Mouse (Mus musculus): ENCODE data around the gene Cirbp. TPM values are rescaled to one million over a fixed set of nuclear protein-coding genes. Genes with fewer than 3 reads are reported as not detected.

Gene Cirbp
- polyA plus RNA-seq, 1 experiment from 2014 or later, result 87.0 TPM

DNA sequence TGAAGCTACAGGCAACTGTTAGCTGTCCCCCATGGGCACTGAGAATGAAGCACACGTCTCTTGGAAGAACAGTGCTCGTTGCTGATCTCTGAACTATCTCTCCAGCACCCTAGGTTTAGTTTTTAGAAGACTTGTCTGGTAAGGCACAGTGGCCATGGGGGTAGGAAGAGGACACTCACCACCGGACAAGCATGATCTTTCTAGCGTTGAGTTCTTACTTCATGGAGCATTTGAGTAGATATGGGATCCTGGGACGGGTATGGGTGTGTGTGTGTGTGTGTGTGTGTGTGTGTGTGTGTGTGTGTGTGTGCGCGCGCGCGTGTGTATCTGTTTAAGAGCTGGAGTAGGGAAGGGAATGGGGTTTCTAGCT lies 25.1 kb upstream of the Cirbp start, which contains the start of gene Cbarp:
Gene Cbarp, minus strand, starts transcription at position 170 of the 370 bp plus-strand sequence.
- peak within 1 kb of the TSS; percentile 33 for H3K9ac ChIP-seq (replicated peaks)
- peak within 1 kb of the TSS; percentile 71 for H3K4me3 ChIP-seq (ENCODE audit: low read depth, low read length)
- ATAC-seq (no peak), DNase-seq (no peak)
- no peaks in the 10 kb centered on the region for H3K9me3 ChIP-seq (ENCODE audit: low read length)
- peak within 1 kb of the TSS; percentile 96 for H3K4me2 ChIP-seq (ENCODE audit: low read depth, low read length)
- peaks cover 37% of the 10 kb centered on the region for H3K27me3 ChIP-seq (ENCODE audit: insufficient read depth, low read length)
- peaks cover 20% of the 10 kb centered on the region for H3K36me3 ChIP-seq (replicated peaks; ENCODE audit: insufficient read depth, low read length)
- WGBS (ENCODE audit: insufficient replicate concordance), result 75% methylated on average over 10 of the region's 10 CpGs
- TF ChIP-seq EP300 (IDR thresholded peaks at IDR 0.05; ENCODE audit: low read depth) (no peak), CTCF (IDR thresholded peaks at IDR 0.05; ENCODE audit: low read depth) (no peak)
- peaks cover 59% of the 10 kb centered on the region for H3K4me1 ChIP-seq (ENCODE audit: insufficient read depth)
- peak within 1 kb of the TSS; percentile 97 for H3K27ac ChIP-seq (ENCODE audit: low read depth)

DNA sequence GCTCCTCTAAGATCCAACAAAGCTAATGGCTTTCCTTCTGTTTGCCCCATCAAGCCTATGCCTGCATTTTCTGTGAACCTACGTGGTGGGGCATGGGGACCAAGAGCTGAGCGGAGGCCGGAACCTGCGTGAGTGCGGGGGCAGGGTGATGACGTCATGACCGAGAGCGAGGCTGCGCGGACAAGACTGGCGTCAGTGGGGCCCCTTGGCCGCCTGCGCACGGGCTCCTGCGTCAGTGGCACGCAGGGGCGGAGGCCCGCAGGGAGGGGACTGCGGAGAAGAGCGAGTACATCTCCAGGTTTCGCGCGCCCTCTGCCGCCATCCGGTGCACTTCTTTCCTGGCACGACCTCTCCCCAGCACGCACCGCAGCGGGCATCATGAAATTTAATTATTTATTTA lies 24.5 kb upstream of the Cirbp start:
- peak; percentile 68 for ATAC-seq
- 0% methylated on average over 29 of the region's 29 CpGs for WGBS (ENCODE audit: insufficient replicate concordance)
- 0 out of 2 replicates have a peak, but pooled peaks have one; percentile 36 for TF ChIP-seq EP300 (IDR thresholded peaks at IDR 0.05; ENCODE audit: low read depth)
- peak; percentile 89 for TF ChIP-seq CTCF (IDR thresholded peaks at IDR 0.05; ENCODE audit: low read depth)
- peak; percentile 94 for DNase-seq
- peak overlapping the region; percentile 33 for H3K9ac ChIP-seq (replicated peaks)
- H3K4me3 ChIP-seq (ENCODE audit: low read depth, low read length), result peak overlapping the region; percentile 71
- peaks cover 65% of the 10 kb centered on the region for H3K4me1 ChIP-seq (ENCODE audit: insufficient read depth)
- H3K27me3 ChIP-seq (ENCODE audit: insufficient read depth, low read length), result peaks cover 35% of the 10 kb centered on the region
- peak overlapping the region; percentile 97 for H3K27ac ChIP-seq (ENCODE audit: low read depth)
- no peaks in the 10 kb centered on the region for H3K9me3 ChIP-seq (ENCODE audit: low read length)
- peaks cover 26% of the 10 kb centered on the region for H3K36me3 ChIP-seq (replicated peaks; ENCODE audit: insufficient read depth, low read length)
- H3K4me2 ChIP-seq (ENCODE audit: low read depth, low read length), result peak overlapping the region; percentile 96

- DNase-seq (peak; percentile 95), ATAC-seq (peak; percentile 85)
- peaks cover 26% of the 10 kb centered on the region for H3K36me3 ChIP-seq (replicated peaks; ENCODE audit: insufficient read depth, low read length)
- peak overlapping the region; percentile 96 for H3K4me2 ChIP-seq (ENCODE audit: low read depth, low read length)
- WGBS (ENCODE audit: insufficient replicate concordance), result under 1% methylated on average over 43 of the region's 43 CpGs
- peak overlapping the region; percentile 97 for H3K27ac ChIP-seq (ENCODE audit: low read depth)
- H3K4me3 ChIP-seq (ENCODE audit: low read depth, low read length), result peak overlapping the region; percentile 71
- peaks cover 66% of the 10 kb centered on the region for H3K4me1 ChIP-seq (ENCODE audit: insufficient read depth)
- H3K9ac ChIP-seq (replicated peaks), result peak overlapping the region; percentile 86
- TF ChIP-seq EP300 (IDR thresholded peaks at IDR 0.05; ENCODE audit: low read depth), result no peak; the same call in 1 of the 2 replicates
- no peak for TF ChIP-seq CTCF (IDR thresholded peaks at IDR 0.05; ENCODE audit: low read depth)
- peaks cover 28% of the 10 kb centered on the region for H3K27me3 ChIP-seq (ENCODE audit: insufficient read depth, low read length)
- H3K9me3 ChIP-seq (ENCODE audit: low read length), result no peaks in the 10 kb centered on the region
Observed at GRCm38 (mm10) chr10:80141786-80142529, 23.8 kb upstream of the Cirbp start.

- Histone ChIP-seq H3K36me3 (replicated peaks; ENCODE audit: insufficient read depth, low read length) (peaks cover 26% of the 10 kb centered on the region), H3K4me2 (ENCODE audit: low read depth, low read length) (peak overlapping the region; percentile 96), H3K9me3 (ENCODE audit: low read length) (no peaks in the 10 kb centered on the region), H3K27me3 (ENCODE audit: insufficient read depth, low read length) (peaks cover 22% of the 10 kb centered on the region), H3K27ac (ENCODE audit: low read depth) (peak overlapping the region; percentile 97), H3K4me3 (ENCODE audit: low read depth, low read length) (peak overlapping the region; percentile 71), H3K9ac (replicated peaks) (peak overlapping the region; percentile 86), H3K4me1 (ENCODE audit: insufficient read depth) (peaks cover 66% of the 10 kb centered on the region)
- DNase-seq (peak; percentile 70), ATAC-seq (peak; percentile 48)
- TF ChIP-seq CTCF (IDR thresholded peaks at IDR 0.05; ENCODE audit: low read depth), result no peak
- TF ChIP-seq EP300 (IDR thresholded peaks at IDR 0.05; ENCODE audit: low read depth), result no peak
- 3% methylated on average over 15 of the region's 15 CpGs for WGBS (ENCODE audit: insufficient replicate concordance)
Observed at GRCm38 (mm10) chr10:80142530-80142925, 23.3 kb upstream of the Cirbp start.

DNA sequence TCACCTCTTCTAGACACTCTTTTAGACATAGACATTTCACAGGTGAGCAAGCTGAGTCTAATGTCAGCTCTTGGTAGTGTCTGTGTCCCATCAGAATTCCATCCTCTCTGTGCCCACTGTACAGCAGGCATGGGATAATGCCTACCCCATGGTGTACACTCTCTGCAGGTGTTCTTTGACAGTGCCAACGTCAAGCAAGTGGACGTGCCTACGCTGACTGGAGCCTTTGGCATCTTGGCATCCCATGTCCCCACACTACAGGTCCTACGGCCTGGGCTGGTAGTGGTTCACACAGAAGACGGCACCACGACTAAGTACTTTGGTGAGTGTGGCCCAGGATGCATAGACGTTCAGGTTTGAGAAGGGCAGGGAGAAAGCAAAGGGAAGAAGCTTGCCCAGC lies 22.1 kb upstream of the Cirbp start:
- H3K4me3 ChIP-seq (ENCODE audit: low read depth, low read length), result no peak overlapping the region
- H3K4me1 ChIP-seq (ENCODE audit: insufficient read depth), result peaks cover 61% of the 10 kb centered on the region
- H3K9me3 ChIP-seq (ENCODE audit: low read length), result no peaks in the 10 kb centered on the region
- H3K9ac ChIP-seq (replicated peaks), result no peak overlapping the region
- 0 out of 2 replicates have a peak overlapping the region, but pooled peaks have one; percentile 96 for H3K4me2 ChIP-seq (ENCODE audit: low read depth, low read length)
- WGBS (ENCODE audit: insufficient replicate concordance), result 91% methylated on average over 7 of the region's 7 CpGs
- H3K36me3 ChIP-seq (replicated peaks; ENCODE audit: insufficient read depth, low read length), result peaks cover 26% of the 10 kb centered on the region
- TF ChIP-seq CTCF (IDR thresholded peaks at IDR 0.05; ENCODE audit: low read depth), result no peak
- no peak for TF ChIP-seq EP300 (IDR thresholded peaks at IDR 0.05; ENCODE audit: low read depth)
- ATAC-seq (no peak), DNase-seq (no peak)
- peaks cover 11% of the 10 kb centered on the region for H3K27me3 ChIP-seq (ENCODE audit: insufficient read depth, low read length)
- H3K27ac ChIP-seq (ENCODE audit: low read depth), result no peak overlapping the region; the same call in 1 of the 2 replicates

GRCm38 (mm10) chr10:80144159-80144558 lies 21.6 kb upstream of the Cirbp start:
- Histone ChIP-seq H3K9me3 (ENCODE audit: low read length) (no peaks in the 10 kb centered on the region), H3K4me3 (ENCODE audit: low read depth, low read length) (no peak overlapping the region), H3K4me1 (ENCODE audit: insufficient read depth) (peaks cover 56% of the 10 kb centered on the region), H3K9ac (replicated peaks) (no peak overlapping the region), H3K27ac (ENCODE audit: low read depth) (no peak overlapping the region), H3K27me3 (ENCODE audit: insufficient read depth, low read length) (peaks cover 6% of the 10 kb centered on the region), H3K36me3 (replicated peaks; ENCODE audit: insufficient read depth, low read length) (peaks cover 26% of the 10 kb centered on the region), H3K4me2 (ENCODE audit: low read depth, low read length) (no peak overlapping the region)
- ATAC-seq (no peak), DNase-seq (no peak)
- no peak for TF ChIP-seq CTCF (IDR thresholded peaks at IDR 0.05; ENCODE audit: low read depth)
- TF ChIP-seq EP300 (IDR thresholded peaks at IDR 0.05; ENCODE audit: low read depth), result no peak
- 88% methylated on average over 12 of the region's 12 CpGs for WGBS (ENCODE audit: insufficient replicate concordance)
